Mouse (Mus musculus): ENCODE measurements around the gene Tmem120a. TPM values are rescaled to one million over a fixed set of nuclear protein-coding genes. Genes with fewer than 3 reads are reported as not detected.

The Tmem120a gene
- polyA plus RNA-seq, 1 experiment from 2014 or later: 21.5 TPM

DNA sequence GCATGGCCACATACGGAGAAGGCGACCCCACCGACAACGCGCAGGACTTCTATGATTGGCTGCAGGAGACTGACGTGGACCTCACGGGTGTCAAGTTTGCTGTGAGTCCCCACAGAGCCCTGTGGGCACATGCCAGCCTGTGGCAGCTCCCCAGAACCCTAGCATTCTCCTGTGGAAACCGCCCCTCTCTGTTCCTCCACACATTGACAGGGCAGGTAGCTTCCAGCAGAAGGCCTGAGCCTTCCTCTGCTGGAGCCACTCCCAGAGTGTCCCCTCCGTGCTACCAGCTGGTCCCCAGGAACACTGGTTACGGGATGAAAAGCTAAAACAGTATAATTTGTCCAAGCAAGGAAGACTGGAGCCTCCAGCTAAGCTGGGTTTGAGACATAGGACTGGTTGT, 14.0 kb downstream of the Tmem120a start:
- H3K4me1 ChIP-seq: 0 out of 2 replicates have a peak, but pooled peaks cover 8% of the 10 kb centered on the region
- no peaks in the 10 kb centered on the region for H3K9me3 ChIP-seq (replicated peaks)
- H3K27me3 ChIP-seq (replicated peaks): no peaks in the 10 kb centered on the region
- H3K27ac ChIP-seq: no peak overlapping the region
- peaks cover 72% of the 10 kb centered on the region for H3K36me3 ChIP-seq
- no peak overlapping the region for H3K4me2 ChIP-seq
- H3K9ac ChIP-seq: no peak overlapping the region
- WGBS (ENCODE audit: insufficient replicate concordance): 82% methylated on average over 10 of the region's 10 CpGs
- no peak for ATAC-seq
- no peak overlapping the region for H3K4me3 ChIP-seq

DNA sequence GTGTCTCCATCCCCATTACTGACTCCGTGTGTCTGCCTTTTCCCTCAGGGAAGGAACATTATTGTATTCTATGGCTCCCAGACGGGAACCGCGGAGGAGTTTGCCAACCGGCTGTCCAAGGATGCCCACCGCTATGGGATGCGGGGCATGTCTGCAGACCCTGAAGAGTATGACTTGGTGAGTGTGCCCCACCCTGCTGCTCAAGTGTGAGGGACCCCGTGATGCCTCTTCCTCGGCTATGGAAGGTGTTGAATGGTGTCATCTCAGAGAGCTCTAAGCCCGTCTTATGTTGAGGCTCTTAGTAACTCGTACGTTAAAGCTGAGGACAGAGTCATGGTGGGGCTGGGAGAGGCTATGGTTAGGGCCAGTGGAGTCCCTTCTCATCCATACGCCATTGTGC, 14.9 kb downstream of the Tmem120a start:
- 84% methylated on average over 13 of the region's 13 CpGs for WGBS (ENCODE audit: insufficient replicate concordance)
- H3K36me3 ChIP-seq: peaks cover 63% of the 10 kb centered on the region

DNA sequence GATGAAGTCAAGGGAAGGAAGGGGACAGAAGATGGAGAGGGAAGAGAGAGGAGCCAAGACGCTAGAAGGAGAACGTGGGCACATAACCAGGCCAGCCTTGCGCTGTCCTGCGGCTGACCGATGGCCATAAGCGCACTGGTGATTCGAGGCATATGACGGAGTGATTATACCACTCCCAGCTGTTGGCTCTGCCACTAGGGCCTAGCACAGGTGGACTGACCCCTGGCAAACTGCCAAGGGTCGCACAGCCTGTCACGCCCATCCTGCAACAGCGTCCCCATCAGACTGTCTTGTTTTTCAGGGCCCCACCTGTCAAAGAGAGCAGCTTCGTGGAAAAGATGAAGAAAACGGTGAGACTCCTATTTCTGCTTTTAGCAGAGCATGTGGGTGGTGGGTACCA, 15.9 kb downstream of the Tmem120a start:
- no peak overlapping the region for H3K4me3 ChIP-seq
- peaks cover 53% of the 10 kb centered on the region for H3K36me3 ChIP-seq
- 85% methylated on average over 13 of the region's 13 CpGs for WGBS (ENCODE audit: insufficient replicate concordance)
- no peak overlapping the region for H3K4me2 ChIP-seq
- no peak overlapping the region for H3K9ac ChIP-seq
- H3K9me3 ChIP-seq (replicated peaks): no peaks in the 10 kb centered on the region
- ATAC-seq: no peak
- no peak overlapping the region for H3K27ac ChIP-seq
- no peaks in the 10 kb centered on the region for H3K27me3 ChIP-seq (replicated peaks)
- H3K4me1 ChIP-seq: peaks cover 19% of the 10 kb centered on the region; the same call in 1 of the 2 replicates

More for the DNA sequence above, 14.9 kb downstream of the Tmem120a start:
- H3K4me2 ChIP-seq: no peak overlapping the region
- no peaks in the 10 kb centered on the region for H3K27me3 ChIP-seq (replicated peaks)
- no peak for ATAC-seq
- peaks cover 12% of the 10 kb centered on the region; the same call in 1 of the 2 replicates for H3K4me1 ChIP-seq
- H3K9ac ChIP-seq: no peak overlapping the region
- no peaks in the 10 kb centered on the region for H3K9me3 ChIP-seq (replicated peaks)
- H3K27ac ChIP-seq: no peak overlapping the region
- H3K4me3 ChIP-seq: no peak overlapping the region

DNA sequence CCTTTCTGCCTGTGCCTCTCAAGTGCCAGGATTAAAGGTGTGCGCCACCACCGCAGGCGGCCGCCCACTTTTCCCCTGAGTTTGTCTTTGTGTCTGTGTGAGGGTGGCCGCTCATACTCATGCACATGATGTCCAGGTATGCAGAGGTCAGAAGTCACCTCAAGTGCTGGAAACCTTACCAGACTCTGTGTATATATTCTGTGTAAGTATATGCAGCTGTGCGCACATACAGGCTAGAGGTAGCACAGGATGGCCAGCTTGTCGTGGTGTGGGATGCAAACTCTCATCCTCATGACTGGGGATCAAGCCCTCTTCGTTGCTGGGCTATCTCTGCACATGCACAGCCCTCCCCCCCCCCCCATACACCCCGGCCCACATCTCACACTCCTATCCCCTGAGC, 16.4 kb downstream of the Tmem120a start:
- H3K9me3 ChIP-seq (replicated peaks): no peaks in the 10 kb centered on the region
- 81% methylated on average over 8 of the region's 9 CpGs for WGBS (ENCODE audit: insufficient replicate concordance)
- H3K27me3 ChIP-seq (replicated peaks): no peaks in the 10 kb centered on the region
- H3K4me2 ChIP-seq: no peak overlapping the region
- H3K9ac ChIP-seq: no peak overlapping the region
- H3K4me3 ChIP-seq: no peak overlapping the region
- H3K4me1 ChIP-seq: peaks cover 19% of the 10 kb centered on the region; the same call in 1 of the 2 replicates
- H3K27ac ChIP-seq: no peak overlapping the region
- H3K36me3 ChIP-seq: peaks cover 48% of the 10 kb centered on the region
- no peak for ATAC-seq

DNA sequence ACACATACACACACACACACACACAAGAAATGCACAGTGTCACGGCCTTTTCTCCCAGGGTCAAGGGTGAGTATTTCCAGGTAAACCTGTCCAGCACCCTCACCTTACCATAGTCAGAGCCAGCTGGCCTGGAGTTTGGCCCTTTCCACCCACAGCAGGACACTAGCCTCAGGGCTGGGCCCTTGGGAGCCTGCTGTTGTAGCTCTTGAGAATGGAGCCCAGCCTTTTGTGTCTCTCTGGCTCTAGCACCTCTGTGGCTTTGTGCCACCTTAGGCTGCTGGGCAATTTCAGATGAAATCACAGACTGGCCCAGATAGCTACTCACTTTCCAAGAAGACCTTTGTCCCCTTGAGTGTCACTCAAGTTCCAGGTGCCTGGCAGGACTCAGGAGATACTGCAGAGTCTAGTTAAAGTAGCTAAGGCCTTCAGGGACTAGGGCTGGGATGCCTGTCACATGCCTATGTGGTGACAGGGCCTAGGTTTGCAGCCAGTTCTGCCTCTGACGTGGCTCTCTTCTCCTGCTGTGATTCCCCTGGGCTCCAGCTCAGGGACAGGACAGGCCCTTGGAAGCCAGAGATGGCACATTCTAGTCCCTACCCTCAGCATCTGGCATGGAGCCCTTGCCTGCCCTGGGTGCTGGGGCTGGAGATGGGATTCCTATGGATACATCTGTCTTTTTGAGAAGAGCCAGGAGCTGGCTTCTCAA, 17.5 kb downstream of the Tmem120a start:
- Histone ChIP-seq H3K4me2 (no peak overlapping the region), H3K4me1 (peaks cover 25% of the 10 kb centered on the region; the same call in 1 of the 2 replicates), H3K36me3 (peaks cover 39% of the 10 kb centered on the region), H3K27ac (no peak overlapping the region), H3K9me3 (replicated peaks) (no peaks in the 10 kb centered on the region), H3K4me3 (no peak overlapping the region), H3K9ac (no peak overlapping the region), H3K27me3 (replicated peaks) (no peaks in the 10 kb centered on the region)
- WGBS (ENCODE audit: insufficient replicate concordance): 75% methylated on average over 2 of the region's 2 CpGs
- no peak for ATAC-seq

DNA sequence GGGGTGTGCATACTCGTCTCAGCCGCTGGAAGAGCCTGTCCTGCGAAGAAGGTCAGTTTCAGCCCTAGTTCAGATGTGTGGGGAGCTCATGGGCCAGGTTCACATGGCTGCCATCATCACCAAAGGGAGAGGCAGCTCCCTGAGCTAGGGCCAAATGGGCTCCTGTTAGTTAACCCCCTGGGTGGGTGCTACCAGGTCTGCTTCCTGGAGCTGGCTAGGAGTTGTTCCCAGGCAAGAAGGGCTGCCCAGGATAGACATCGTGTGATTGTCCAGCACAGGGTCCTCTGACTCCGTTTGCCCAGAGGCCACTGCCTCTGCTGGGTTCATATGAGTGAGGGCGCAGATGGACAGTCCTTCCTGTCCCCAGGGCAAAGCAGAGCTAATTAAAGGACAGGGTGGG, 18.3 kb downstream of the Tmem120a start:
- H3K9ac ChIP-seq: no peak overlapping the region
- H3K9me3 ChIP-seq (replicated peaks): no peaks in the 10 kb centered on the region
- H3K27me3 ChIP-seq (replicated peaks): no peaks in the 10 kb centered on the region
- H3K4me2 ChIP-seq: no peak overlapping the region
- WGBS (ENCODE audit: insufficient replicate concordance): 66% methylated on average over 6 of the region's 6 CpGs
- no peak overlapping the region for H3K4me3 ChIP-seq
- peak overlapping the region; percentile 18; the same call in 1 of the 2 replicates for H3K27ac ChIP-seq
- no peak for ATAC-seq
- H3K4me1 ChIP-seq: peaks cover 25% of the 10 kb centered on the region; the same call in 1 of the 2 replicates
- H3K36me3 ChIP-seq: peaks cover 34% of the 10 kb centered on the region

DNA sequence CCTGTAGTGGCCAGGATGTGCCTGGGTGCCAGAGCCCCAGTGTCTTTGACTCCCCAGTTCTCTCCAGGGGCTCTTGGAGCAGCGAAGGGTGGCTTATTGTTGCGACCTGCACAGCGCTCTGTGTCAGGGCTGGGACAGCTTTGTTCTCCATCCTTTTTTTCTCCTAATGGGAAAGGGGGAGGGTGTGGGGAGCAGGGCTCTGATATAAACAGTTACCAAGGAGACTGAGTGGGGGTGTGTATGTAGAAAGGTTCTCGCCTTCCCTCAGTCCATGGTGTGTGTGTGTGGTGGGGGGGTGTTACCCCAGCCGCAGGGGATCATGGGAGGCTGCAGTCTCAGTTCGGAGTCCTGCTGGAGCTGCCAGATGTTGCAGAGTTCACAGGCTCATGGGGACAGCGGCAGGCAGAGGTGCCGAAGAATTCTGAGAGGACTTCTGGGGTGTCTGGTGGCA, 18.8 kb downstream of the Tmem120a start:
- Histone ChIP-seq H3K4me1 (peaks cover 25% of the 10 kb centered on the region; the same call in 1 of the 2 replicates), H3K4me2 (no peak overlapping the region), H3K27me3 (replicated peaks) (no peaks in the 10 kb centered on the region), H3K36me3 (peaks cover 31% of the 10 kb centered on the region), H3K9ac (no peak overlapping the region), H3K4me3 (no peak overlapping the region), H3K27ac (peak overlapping the region; percentile 31; the same call in 1 of the 2 replicates), H3K9me3 (replicated peaks) (no peaks in the 10 kb centered on the region)
- no peak for ATAC-seq
- 62% methylated on average over 8 of the region's 8 CpGs for WGBS (ENCODE audit: insufficient replicate concordance)

DNA sequence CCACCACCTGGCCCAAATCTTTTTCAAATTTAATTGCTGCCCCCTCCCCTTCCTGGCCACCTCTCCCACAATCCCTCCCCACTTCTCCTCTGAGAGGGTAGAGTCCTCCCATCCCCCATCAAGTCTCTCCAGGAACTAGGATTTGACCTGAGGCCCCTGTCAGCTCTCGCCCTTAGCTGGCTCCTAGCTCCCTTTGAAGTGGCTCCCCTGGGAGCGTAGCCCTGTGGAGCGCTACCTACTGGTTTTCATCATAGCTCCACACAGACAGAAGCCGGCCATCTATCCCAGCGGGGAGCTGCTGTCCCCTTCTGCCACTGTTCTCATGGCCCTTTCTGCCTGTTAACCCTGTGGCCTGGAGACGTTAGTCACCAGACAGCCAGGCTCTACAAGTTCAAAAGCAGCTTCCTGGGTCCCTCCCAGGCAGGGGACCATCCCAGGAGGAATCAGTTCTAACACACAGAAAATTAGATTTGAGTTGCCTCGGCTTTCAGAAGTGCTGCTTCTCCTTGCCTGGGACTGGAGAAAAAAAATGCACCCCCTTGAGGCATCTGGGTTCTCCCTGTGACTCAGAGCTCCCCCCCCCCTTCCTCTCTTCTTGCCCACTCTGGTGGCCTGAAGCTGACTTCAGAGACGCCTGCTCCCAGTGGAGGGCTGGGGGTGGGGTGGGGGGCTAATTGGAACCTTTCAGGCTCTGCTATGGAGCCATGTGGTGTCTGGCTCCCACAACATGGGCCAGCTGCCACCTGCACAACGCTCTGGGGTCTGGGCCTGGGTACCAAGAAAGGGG, 19.5 kb downstream of the Tmem120a start:
- Histone ChIP-seq H3K4me1 (peaks cover 25% of the 10 kb centered on the region; the same call in 1 of the 2 replicates), H3K4me3 (no peak overlapping the region), H3K9ac (no peak overlapping the region), H3K4me2 (no peak overlapping the region), H3K36me3 (peaks cover 24% of the 10 kb centered on the region), H3K9me3 (replicated peaks) (no peaks in the 10 kb centered on the region), H3K27ac (0 out of 2 replicates have a peak overlapping the region, but pooled peaks have one; percentile 31), H3K27me3 (replicated peaks) (no peaks in the 10 kb centered on the region)
- WGBS (ENCODE audit: insufficient replicate concordance): 60% methylated on average over 9 of the region's 9 CpGs
- ATAC-seq: no peak

DNA sequence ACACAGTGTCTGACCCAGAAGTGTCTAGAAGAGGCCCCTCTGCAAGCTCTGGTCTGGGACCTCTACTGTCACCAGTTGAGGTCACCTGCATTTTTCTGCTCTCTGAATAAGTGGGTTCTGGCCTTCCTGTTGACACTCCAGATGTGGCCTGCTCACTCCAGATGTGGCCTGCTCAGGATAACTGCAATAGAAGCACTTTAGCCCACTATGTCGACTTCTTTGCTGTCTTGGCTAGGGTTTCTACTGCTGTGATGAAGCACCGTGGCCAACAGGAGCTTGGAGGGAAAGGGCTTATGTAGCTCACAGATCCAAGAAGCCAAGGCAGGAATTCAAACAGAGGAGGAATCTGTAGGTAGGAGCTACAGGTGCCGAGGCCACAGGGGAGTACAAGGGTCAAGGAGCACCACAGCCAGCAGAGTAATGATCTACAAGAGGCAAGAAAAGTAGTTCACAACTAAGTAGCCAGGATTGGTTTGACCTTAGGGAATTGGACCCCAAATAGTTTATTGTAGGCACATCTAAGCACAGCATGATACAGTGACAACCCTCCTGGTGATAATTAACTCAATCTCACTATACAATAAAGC, 21.0 kb downstream of the Tmem120a start:
- Histone ChIP-seq H3K9ac (no peak overlapping the region), H3K4me2 (no peak overlapping the region), H3K9me3 (replicated peaks) (no peaks in the 10 kb centered on the region), H3K27me3 (replicated peaks) (no peaks in the 10 kb centered on the region), H3K27ac (no peak overlapping the region), H3K36me3 (peaks cover 22% of the 10 kb centered on the region), H3K4me3 (no peak overlapping the region), H3K4me1 (peaks cover 25% of the 10 kb centered on the region; the same call in 1 of the 2 replicates)
- WGBS (ENCODE audit: insufficient replicate concordance): 48% methylated on average over 3 of the region's 3 CpGs
- no peak for ATAC-seq

DNA sequence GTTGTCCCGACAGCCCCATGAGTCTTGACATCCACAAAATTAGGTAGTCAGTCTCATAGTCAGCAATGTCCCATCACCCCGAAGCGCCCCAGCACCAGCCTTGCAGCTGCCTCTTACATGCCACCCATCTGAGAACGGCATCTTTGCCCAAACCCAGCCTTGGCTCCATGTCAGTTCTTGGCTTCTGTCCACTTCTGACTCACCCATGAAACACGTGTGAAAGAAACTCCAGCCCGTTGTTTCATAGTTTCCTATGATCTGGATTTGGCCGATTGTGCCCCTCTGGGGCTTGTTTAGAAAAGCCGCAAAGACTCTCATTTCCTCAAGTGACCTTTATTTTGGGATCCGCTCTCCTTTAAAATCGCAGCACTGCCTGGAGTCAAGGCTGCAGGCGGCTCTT, 22.1 kb downstream of the Tmem120a start:
- Histone ChIP-seq H3K9me3 (replicated peaks) (no peaks in the 10 kb centered on the region), H3K4me3 (no peak overlapping the region), H3K27me3 (replicated peaks) (no peaks in the 10 kb centered on the region), H3K27ac (no peak overlapping the region), H3K4me1 (peaks cover 25% of the 10 kb centered on the region; the same call in 1 of the 2 replicates), H3K9ac (no peak overlapping the region), H3K36me3 (peaks cover 29% of the 10 kb centered on the region), H3K4me2 (no peak overlapping the region)
- WGBS (ENCODE audit: insufficient replicate concordance): 82% methylated on average over 11 of the region's 11 CpGs
- no peak for ATAC-seq

DNA sequence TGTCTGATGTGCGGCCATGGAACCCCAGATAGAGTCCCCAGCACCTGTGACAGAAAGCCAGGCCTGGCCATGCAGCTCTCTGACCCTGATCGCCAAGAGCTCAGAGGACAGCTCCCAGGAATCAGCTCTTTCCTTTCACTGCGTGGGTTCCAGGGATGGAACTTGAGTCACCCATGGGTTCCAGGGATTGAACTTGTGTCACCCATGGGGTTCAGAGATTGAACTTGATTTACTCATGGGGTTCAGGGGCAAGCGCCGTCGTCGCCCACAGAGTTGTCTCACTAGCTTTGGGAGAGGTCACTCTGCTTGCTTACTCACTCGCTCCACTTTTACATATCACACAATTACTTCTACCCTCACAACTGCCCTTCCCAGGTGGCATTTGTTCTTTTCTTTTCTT, 23.2 kb downstream of the Tmem120a start:
- Histone ChIP-seq H3K27ac (no peak overlapping the region), H3K27me3 (replicated peaks) (no peaks in the 10 kb centered on the region), H3K4me2 (no peak overlapping the region), H3K4me1 (peaks cover 20% of the 10 kb centered on the region; the same call in 1 of the 2 replicates), H3K4me3 (no peak overlapping the region), H3K9ac (no peak overlapping the region), H3K36me3 (peaks cover 38% of the 10 kb centered on the region), H3K9me3 (replicated peaks) (no peaks in the 10 kb centered on the region)
- 83% methylated on average over 8 of the region's 8 CpGs for WGBS (ENCODE audit: insufficient replicate concordance)
- no peak for ATAC-seq

DNA sequence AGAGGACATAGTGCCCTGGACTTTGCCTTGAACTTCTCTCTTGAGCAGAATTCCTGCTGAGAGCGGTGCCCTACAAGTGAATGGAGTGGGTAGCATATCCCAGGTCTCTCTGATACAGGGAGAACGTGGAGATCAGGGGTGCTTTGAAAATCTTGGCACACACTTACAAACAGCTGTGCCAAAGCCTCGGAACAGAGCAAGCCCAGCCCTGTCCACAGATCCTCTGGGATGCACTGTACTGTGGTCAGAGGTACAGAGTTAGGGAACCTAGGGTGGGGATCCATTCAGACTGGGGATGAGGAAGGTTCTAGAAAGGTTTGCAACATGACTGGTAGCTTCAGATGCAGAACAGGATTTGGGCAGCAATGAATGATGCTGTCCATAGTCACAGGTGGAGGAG, 24.1 kb downstream of the Tmem120a start:
- Histone ChIP-seq H3K4me3 (no peak overlapping the region), H3K4me2 (no peak overlapping the region), H3K9me3 (replicated peaks) (no peaks in the 10 kb centered on the region), H3K9ac (no peak overlapping the region), H3K27ac (no peak overlapping the region), H3K27me3 (replicated peaks) (no peaks in the 10 kb centered on the region), H3K4me1 (peaks cover 20% of the 10 kb centered on the region; the same call in 1 of the 2 replicates), H3K36me3 (peaks cover 41% of the 10 kb centered on the region)
- WGBS (ENCODE audit: insufficient replicate concordance): 77% methylated on average over 3 of the region's 3 CpGs
- no peak for ATAC-seq
